Mouse (Mus musculus): ENCODE data around the gene Clstn1. TPM values are rescaled to one million over a fixed set of nuclear protein-coding genes. Genes with fewer than 3 reads are reported as not detected.

Gene Clstn1
- polyA plus RNA-seq, 1 experiment, result 52.1 TPM

GRCm38 (mm10) chr4:149550866-149551265 is 35.4 kb upstream of the Clstn1 start:
- no peak overlapping the region for H3K4me3 ChIP-seq
- no peaks in the 10 kb centered on the region for H3K36me3 ChIP-seq (ENCODE audit: control insufficient read depth, insufficient read depth)
- H3K27me3 ChIP-seq (ENCODE audit: control insufficient read depth, insufficient read depth, insufficient read length), result no peaks in the 10 kb centered on the region
- no peaks in the 10 kb centered on the region for H3K79me2 ChIP-seq (ENCODE audit: control insufficient read depth, insufficient read depth)
- no peak for TF ChIP-seq CEBPB (IDR thresholded peaks at IDR 0.05; ENCODE audit: insufficient read depth, poor library complexity, severe bottlenecking)
- TF ChIP-seq USF1 (IDR thresholded peaks at IDR 0.05; ENCODE audit: low read depth), result no peak
- TF ChIP-seq MYOD1 (IDR thresholded peaks at IDR 0.05; ENCODE audit: control insufficient read depth in 1 of 3, insufficient read length in 2 of 3, low read depth in 2 of 3), result no peak
- no peak for TF ChIP-seq POLR2AphosphoS2 (IDR thresholded peaks at IDR 0.05; ENCODE audit: insufficient read length, low read depth)
- TF ChIP-seq POLR2A (IDR thresholded peaks at IDR 0.05; ENCODE audit: insufficient read length, low read depth), result no peak
- TF ChIP-seq REST (IDR thresholded peaks at IDR 0.05; ENCODE audit: insufficient read depth, insufficient read length), result no peak
- no peak for TF ChIP-seq TCF12 (IDR thresholded peaks at IDR 0.05; ENCODE audit: insufficient read depth, poor library complexity, severe bottlenecking)
- no peak for TF ChIP-seq SRF (IDR thresholded peaks at IDR 0.05; ENCODE audit: control insufficient read depth, insufficient read length, low read depth)
- no peak for TF ChIP-seq MYOG (IDR thresholded peaks at IDR 0.05; ENCODE audit: control insufficient read depth in 1 of 3, insufficient read depth in 1 of 3, insufficient read length in 2 of 3, low read depth in 2 of 3)
- TF ChIP-seq MAX (IDR thresholded peaks at IDR 0.05; ENCODE audit: low read depth), result no peak
- no peak for TF ChIP-seq E2F4 (IDR thresholded peaks at IDR 0.05; ENCODE audit: insufficient read depth)
- no peak overlapping the region for H3ac ChIP-seq (ENCODE audit: control insufficient read depth, insufficient read length)
- H3K4me2 ChIP-seq (ENCODE audit: low read depth), result no peak overlapping the region

- H3K79me2 ChIP-seq (ENCODE audit: control insufficient read depth, insufficient read depth), result no peaks in the 10 kb centered on the region
- no peaks in the 10 kb centered on the region for H3K27me3 ChIP-seq (ENCODE audit: control insufficient read depth, insufficient read depth, insufficient read length)
- H3ac ChIP-seq (ENCODE audit: control insufficient read depth, insufficient read length), result no peak overlapping the region
- no peak for TF ChIP-seq MYOG (IDR thresholded peaks at IDR 0.05; ENCODE audit: control insufficient read depth in 1 of 3, insufficient read depth in 1 of 3, insufficient read length in 2 of 3, low read depth in 2 of 3)
- no peak overlapping the region for H3K4me2 ChIP-seq (ENCODE audit: low read depth)
- H3K36me3 ChIP-seq (ENCODE audit: control insufficient read depth, insufficient read depth), result no peaks in the 10 kb centered on the region
- no peak overlapping the region for H3K4me3 ChIP-seq
Observed at GRCm38 (mm10) chr4:149551696-149552095, 34.6 kb upstream of the Clstn1 start.

GRCm38 (mm10) chr4:149553834-149554233 is 32.4 kb upstream of the Clstn1 start:
- Histone ChIP-seq H3K4me3 (no peak overlapping the region), H3K79me2 (ENCODE audit: control insufficient read depth, insufficient read depth) (no peaks in the 10 kb centered on the region), H3K27me3 (ENCODE audit: control insufficient read depth, insufficient read depth, insufficient read length) (no peaks in the 10 kb centered on the region), H3ac (ENCODE audit: control insufficient read depth, insufficient read length) (no peak overlapping the region), H3K4me2 (ENCODE audit: low read depth) (no peak overlapping the region), H3K36me3 (ENCODE audit: control insufficient read depth, insufficient read depth) (no peaks in the 10 kb centered on the region)
- no peak for TF ChIP-seq MYOD1 (IDR thresholded peaks at IDR 0.05; ENCODE audit: control insufficient read depth in 1 of 3, insufficient read length in 2 of 3, low read depth in 2 of 3)
- no peak for TF ChIP-seq TCF3 (IDR thresholded peaks at IDR 0.05; ENCODE audit: insufficient read length, low read depth)
- no peak for TF ChIP-seq TCF12 (IDR thresholded peaks at IDR 0.05; ENCODE audit: insufficient read depth, poor library complexity, severe bottlenecking)
- TF ChIP-seq E2F4 (IDR thresholded peaks at IDR 0.05; ENCODE audit: insufficient read depth), result no peak

- H3K27me3 ChIP-seq (ENCODE audit: control insufficient read depth, insufficient read depth, insufficient read length), result no peaks in the 10 kb centered on the region
- H3K4me3 ChIP-seq, result no peak overlapping the region
- no peaks in the 10 kb centered on the region for H3K79me2 ChIP-seq (ENCODE audit: control insufficient read depth, insufficient read depth)
- H3K4me2 ChIP-seq (ENCODE audit: low read depth), result no peak overlapping the region
- TF ChIP-seq POLR2AphosphoS2 (IDR thresholded peaks at IDR 0.05; ENCODE audit: insufficient read length, low read depth) (no peak), TCF3 (IDR thresholded peaks at IDR 0.05; ENCODE audit: insufficient read length, low read depth) (no peak), MYOG (IDR thresholded peaks at IDR 0.05; ENCODE audit: control insufficient read depth in 1 of 3, insufficient read depth in 1 of 3, insufficient read length in 2 of 3, low read depth in 2 of 3) (no peak)
- no peaks in the 10 kb centered on the region for H3K36me3 ChIP-seq (ENCODE audit: control insufficient read depth, insufficient read depth)
- no peak overlapping the region for H3ac ChIP-seq (ENCODE audit: control insufficient read depth, insufficient read length)
Observed at GRCm38 (mm10) chr4:149556111-149556510, 30.2 kb upstream of the Clstn1 start.

- Histone ChIP-seq H3K4me3 (no peak overlapping the region), H3K36me3 (ENCODE audit: control insufficient read depth, insufficient read depth) (no peaks in the 10 kb centered on the region), H3K4me2 (ENCODE audit: low read depth) (no peak overlapping the region), H3ac (ENCODE audit: control insufficient read depth, insufficient read length) (no peak overlapping the region), H3K27me3 (ENCODE audit: control insufficient read depth, insufficient read depth, insufficient read length) (no peaks in the 10 kb centered on the region), H3K79me2 (ENCODE audit: control insufficient read depth, insufficient read depth) (no peaks in the 10 kb centered on the region)
- TF ChIP-seq MYOG (IDR thresholded peaks at IDR 0.05; ENCODE audit: control insufficient read depth in 1 of 3, insufficient read depth in 1 of 3, insufficient read length in 2 of 3, low read depth in 2 of 3) (peak in 1 of 3 experiments; percentile 20), MAX (IDR thresholded peaks at IDR 0.05; ENCODE audit: low read depth) (no peak), REST (IDR thresholded peaks at IDR 0.05; ENCODE audit: insufficient read depth, insufficient read length) (no peak)
Observed at GRCm38 (mm10) chr4:149557905-149558304, 28.4 kb upstream of the Clstn1 start.

GRCm38 (mm10) chr4:149558389-149558788 is 27.9 kb upstream of the Clstn1 start:
- Histone ChIP-seq H3K79me2 (ENCODE audit: control insufficient read depth, insufficient read depth) (no peaks in the 10 kb centered on the region), H3K36me3 (ENCODE audit: control insufficient read depth, insufficient read depth) (no peaks in the 10 kb centered on the region), H3ac (ENCODE audit: control insufficient read depth, insufficient read length) (no peak overlapping the region), H3K4me2 (ENCODE audit: low read depth) (no peak overlapping the region), H3K4me3 (no peak overlapping the region), H3K27me3 (ENCODE audit: control insufficient read depth, insufficient read depth, insufficient read length) (no peaks in the 10 kb centered on the region)
- TF ChIP-seq TCF3 (IDR thresholded peaks at IDR 0.05; ENCODE audit: insufficient read length, low read depth) (no peak), MYOD1 (IDR thresholded peaks at IDR 0.05; ENCODE audit: control insufficient read depth in 1 of 3, insufficient read length in 2 of 3, low read depth in 2 of 3) (no peak), TCF12 (IDR thresholded peaks at IDR 0.05; ENCODE audit: insufficient read depth, poor library complexity, severe bottlenecking) (no peak), SRF (IDR thresholded peaks at IDR 0.05; ENCODE audit: control insufficient read depth, insufficient read length, low read depth) (no peak), POLR2A (IDR thresholded peaks at IDR 0.05; ENCODE audit: insufficient read length, low read depth) (no peak)

Measured in myocyte (in vitro differentiated cells).